Mouse (Mus musculus) adrenal gland, adult 2 months (tissue): ENCODE results near the gene Nectin4. TPM values are rescaled to one million over a fixed set of nuclear protein-coding genes. Genes with fewer than 3 reads are reported as not detected.

ENCODE experiments used
- DNase-seq: peaks from one replicate; pipeline ENCODE4 v3.0.0; 2021
- polyA plus RNA-seq: library from polyadenylated mRNA; depleted of rRNA; stranded (reverse); fragments of >200 nt; gene quantifications from 2 replicates; pipeline ENCODE4 v1.2.3, GENCODE M21; 2012; rRNA removed
- total RNA-seq, 2 experiments: library from RNA; stranded (reverse); gene quantifications; 2 replicates each; pipeline ENCODE4 v1.2.3; 2021

The Nectin4 gene
- total and polyA plus RNA-seq, 3 experiments: 0.09 to 0.21 (median 0.14) TPM

- DNase-seq: no peak
Observed at GRCm38 (mm10) chr1:171411492-171411941, 41.6 kb downstream of the Nectin4 start.

DNA sequence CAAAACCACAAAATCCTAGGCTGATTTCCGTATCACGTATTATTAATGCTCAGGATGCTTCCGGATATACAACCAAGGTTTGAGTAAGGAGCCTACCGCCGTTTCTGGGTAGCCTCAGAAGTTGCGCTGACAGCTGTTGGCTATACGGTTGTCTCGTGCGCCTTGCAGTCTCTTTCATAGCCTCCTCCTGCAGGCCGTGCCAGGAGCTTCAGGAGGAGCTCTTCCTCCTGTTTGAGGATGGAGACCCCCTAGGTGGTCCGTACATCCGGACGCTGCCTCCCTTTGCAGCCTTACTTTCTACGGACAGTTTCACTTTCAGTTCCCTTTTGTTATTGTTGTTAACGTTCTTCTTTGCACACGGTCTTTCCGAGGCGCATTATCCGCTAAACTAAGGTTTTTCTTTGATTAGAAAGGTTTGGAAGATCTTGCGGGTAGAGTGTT is 42.1 kb downstream of the Nectin4 start:
- peak; percentile 56 for DNase-seq

GRCm38 (mm10) chr1:171412446-171412845 is 42.5 kb downstream of the Nectin4 start:
- peak; percentile 35 for DNase-seq

DNA sequence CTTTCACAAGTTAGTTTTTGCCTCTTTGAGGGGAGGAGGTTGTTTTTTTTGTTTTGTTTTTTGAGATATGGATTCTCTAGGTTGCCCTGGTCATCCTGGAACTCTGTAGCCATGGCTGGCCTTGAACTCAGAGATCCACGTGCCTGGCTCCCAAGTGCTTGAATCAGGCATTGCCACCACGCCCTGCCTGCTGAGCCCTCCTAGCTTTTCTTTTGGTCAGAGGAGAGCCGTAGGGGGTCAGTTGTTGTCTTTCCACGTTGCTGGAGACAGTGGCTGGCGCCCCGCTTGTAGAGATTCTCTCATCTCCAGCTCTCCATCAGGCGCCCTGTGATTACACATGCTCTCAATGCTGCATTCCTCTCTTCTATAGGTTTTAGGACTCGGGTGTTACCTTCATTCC is 43.7 kb downstream of the Nectin4 start:
- DNase-seq: no peak

- DNase-seq: no peak
Observed at GRCm38 (mm10) chr1:171418660-171419059, 48.8 kb downstream of the Nectin4 start, which contains the start of gene Tstd1. Tstd1 (plus strand) TSS chr1:171418872.

DNA sequence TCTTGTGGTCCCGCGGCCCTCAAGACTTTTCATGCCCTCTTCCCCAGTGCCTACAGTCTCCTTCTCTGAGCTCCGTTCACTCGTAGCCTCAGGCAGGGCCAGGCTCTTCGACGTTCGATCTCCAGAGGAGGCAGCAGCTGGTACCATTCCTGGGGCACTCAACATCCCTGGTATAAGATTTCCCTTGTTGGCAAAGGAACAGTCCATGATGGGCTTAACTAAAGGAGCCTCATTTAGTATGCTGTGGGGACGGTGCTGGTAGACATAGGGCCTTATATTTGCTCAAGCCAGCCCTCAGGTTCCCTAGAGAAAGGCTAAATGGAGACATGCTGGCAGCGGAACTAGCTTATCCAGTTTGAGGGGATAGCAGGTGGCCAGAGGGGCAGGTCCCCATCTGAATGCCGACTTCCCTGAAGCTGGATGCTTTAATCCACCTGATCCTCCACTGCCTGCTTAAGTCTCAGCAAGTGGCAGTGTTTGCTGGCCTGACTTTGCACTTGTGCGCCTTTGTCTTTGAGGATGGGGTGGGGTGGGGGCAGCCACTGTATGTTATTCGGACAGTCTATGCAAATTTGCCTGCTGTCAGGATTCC is 49.5 kb downstream of the Nectin4 start:
- no peak for DNase-seq

DNA sequence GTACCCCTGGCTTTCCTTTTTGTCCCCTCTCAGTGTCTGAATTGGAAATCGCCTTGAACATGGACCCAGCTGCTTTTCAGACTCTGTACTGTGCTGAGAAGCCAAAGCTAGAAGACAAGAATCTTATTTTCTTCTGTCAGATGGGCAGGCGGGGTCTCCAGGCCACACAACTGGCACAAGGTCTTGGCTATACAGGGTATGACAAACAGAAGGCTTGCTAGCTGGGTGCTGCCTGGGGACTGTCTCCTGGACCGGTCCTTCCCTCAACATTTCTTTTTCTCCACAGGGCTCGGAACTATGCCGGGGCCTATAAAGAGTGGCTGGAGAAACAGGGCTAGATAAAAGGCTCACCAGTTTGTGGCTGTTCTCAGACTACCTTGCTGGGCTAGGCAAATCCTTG is 50.0 kb downstream of the Nectin4 start:
- DNase-seq: no peak

DNA sequence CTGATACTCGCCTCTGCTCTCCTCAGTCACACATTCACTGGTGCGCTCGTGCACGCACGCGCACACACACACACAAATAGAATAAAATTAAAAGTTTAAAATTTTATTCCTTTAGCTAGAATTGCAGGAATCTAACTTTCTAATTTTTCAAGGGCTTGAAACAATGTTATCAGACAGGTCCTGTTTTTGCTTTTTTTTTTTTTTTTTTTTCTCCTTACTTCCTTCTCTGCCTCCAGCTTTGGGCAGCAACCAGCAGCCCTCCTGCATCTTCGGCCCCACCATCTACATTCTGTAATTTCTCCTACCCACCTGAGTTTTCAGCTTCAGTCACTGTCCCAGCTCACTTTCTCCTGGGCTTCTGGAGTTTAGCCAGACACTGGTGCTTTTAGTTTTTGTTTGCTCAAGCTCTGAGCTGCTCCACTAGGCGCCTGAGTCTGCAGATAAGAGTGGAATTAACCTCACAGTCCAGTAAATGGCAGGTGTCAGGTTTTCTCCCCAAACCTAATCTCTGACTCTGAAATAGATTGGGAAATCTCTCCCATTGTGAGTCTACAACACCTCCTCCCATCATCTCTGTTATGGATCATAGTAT is 52.7 kb downstream of the Nectin4 start:
- no peak for DNase-seq

DNA sequence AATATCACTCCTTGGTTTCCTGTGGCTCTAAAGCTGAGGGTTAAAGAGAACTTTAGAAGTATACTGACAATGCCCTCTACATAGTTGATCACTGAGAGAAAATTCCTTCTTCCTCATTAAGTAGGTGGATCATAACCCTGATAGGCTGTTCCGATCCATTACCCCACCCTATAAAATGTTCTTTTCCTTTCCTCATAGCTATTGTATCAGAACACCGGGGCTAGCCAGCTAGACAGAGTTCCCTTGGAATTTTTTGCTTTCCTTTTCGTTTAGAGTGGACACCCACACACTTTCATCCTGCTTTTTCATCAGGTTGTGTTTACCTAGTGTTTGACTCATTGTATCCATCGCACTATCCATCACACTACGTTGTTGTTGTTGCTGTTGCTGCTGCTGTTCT is 54.7 kb downstream of the Nectin4 start:
- DNase-seq: no peak

DNA sequence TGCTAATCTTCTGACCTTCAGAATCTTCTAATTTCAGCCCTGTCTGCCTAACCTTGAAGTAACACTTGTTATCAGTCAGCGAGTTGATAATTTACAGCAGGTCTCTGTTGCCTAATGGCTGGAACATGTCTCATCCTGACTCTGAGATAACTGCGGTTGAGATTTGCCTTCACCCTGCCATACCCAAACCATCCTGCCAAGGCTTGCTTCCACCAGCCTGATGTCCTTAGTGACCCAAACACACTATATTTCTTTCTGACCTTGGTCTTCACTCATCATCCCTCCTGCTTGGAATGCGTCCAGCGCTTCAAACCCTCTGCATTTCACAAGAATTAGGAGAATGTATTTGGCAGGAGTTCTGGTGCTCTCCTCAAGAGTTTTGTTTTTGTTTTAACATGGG is 55.2 kb downstream of the Nectin4 start:
- peak; percentile 87 for DNase-seq

GRCm38 (mm10) chr1:171432158-171432557 is 62.3 kb downstream of the Nectin4 start:
- DNase-seq: no peak

- DNase-seq: no peak
Observed at GRCm38 (mm10) chr1:171435288-171435814, 65.5 kb downstream of the Nectin4 start.

DNA sequence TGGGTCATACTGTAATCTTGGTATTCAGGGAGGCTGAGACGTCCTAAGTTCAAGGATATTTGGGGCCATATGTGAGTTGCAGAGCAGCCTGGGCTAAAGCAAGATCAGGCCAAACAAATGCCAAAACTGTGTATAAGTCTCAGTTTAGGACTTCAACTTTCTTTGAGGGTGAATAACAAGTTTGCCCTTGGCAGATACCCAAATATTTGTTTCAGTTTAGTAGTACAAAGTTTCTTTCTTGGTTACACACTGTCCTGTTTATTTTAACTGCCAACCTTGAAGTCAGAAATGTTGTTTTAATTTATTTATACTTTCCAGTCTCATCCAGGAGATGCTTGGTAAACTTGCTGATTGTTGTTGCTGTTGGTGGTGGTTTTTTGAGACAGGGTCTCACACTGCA is 66.1 kb downstream of the Nectin4 start:
- DNase-seq: no peak

DNA sequence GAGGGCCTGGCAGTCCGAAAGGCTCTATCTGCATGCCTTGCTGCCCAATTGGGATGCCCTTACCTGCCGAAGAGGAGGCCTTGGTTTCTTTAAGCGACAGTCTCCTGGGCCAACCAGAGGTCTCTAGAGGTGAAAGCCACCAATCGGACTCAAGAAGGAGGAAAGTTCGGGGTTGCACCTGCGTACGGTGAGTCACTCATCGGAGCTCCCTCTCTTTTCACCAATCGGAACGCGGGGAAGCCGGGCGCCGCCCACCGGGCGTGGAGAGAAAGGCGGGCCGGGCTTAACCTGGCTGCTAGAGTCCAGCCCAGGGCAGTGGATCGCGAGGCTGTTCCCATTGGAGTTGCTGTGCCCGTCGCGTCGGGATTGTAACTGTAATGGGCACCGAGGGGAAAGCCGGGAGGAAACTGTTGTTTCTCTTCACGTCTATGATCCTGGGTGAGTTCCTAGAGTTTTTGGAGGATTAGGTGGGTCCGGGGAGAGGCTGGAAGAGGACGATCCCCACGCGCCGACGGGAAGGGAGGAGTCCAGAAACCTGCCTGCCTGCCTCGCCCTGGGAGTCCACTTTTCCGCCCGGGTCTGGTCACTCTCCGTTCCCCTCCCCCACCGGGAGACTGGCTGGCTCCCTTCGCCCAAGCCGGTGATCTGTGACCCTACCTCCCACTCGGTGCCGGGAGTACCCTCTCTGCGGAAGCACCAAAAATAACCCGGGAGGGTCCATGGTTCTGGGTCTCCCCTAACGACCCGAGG is 67.5 kb downstream of the Nectin4 start, which contains the start of gene F11r:
Gene F11r (plus strand): TSS at position 272 of the 750 bp plus-strand sequence.
- DNase-seq: peak; percentile 94

Other genes with a start within 250 kb of the Nectin4 start
- 100 to 1,000 TPM; 415 to 526 TPM for gene Sdhc, start 219.5 kb upstream of the Nectin4 start, total RNA-seq
- gene Sdhc, start 219.5 kb upstream of the Nectin4 start, polyA plus RNA-seq: 125 and 156 TPM in 2 replicates
- gene Mpz, start 219.4 kb upstream of the Nectin4 start, total RNA-seq: 1 to 10 TPM in 1 of 2 experiments, under 1 TPM in 1; 0.49 to 1.5 TPM
- 1.7 and 5.1 TPM in 2 replicates for gene Mpz, start 219.4 kb upstream of the Nectin4 start, polyA plus RNA-seq
- gene Pcp4l1, start 173.8 kb upstream of the Nectin4 start, total RNA-seq: 10 to 100 TPM; 42.6 to 54.7 TPM
- 68.9 and 73.5 TPM in 2 replicates for gene Pcp4l1, start 173.8 kb upstream of the Nectin4 start, polyA plus RNA-seq
- under 1 TPM in 1 of 2 experiments, not detected in 1; 0.40 TPM for gene Nr1i3, start 156.1 kb upstream of the Nectin4 start, total RNA-seq
- gene Nr1i3, start 156.1 kb upstream of the Nectin4 start, polyA plus RNA-seq: not detected in 2 replicates
- 10 to 100 TPM; 34.4 to 63.1 TPM for gene Tomm40l, start 147.6 kb upstream of the Nectin4 start, total RNA-seq
- gene Tomm40l, start 147.6 kb upstream of the Nectin4 start, polyA plus RNA-seq: 37.2 and 45.3 TPM in 2 replicates
- gene Apoa2, start 145.0 kb upstream of the Nectin4 start, total RNA-seq: 10 to 100 TPM in 1 of 2 experiments, 1 to 10 TPM in 1; 4.5 to 48.6 TPM
- gene Apoa2, start 145.0 kb upstream of the Nectin4 start, polyA plus RNA-seq: 7.8 TPM in 1 of 2 replicates, not detected in the other
- gene Fcer1g, start 135.7 kb upstream of the Nectin4 start, total RNA-seq: 10 to 100 TPM; 22.9 to 31.2 TPM
- 56.0 and 66.2 TPM in 2 replicates for gene Fcer1g, start 135.7 kb upstream of the Nectin4 start, polyA plus RNA-seq
- 1 to 10 TPM; 1.1 to 1.3 TPM for gene Adamts4, start 119.7 kb upstream of the Nectin4 start, total RNA-seq
- 1.7 and 2.8 TPM in 2 replicates for gene Adamts4, start 119.7 kb upstream of the Nectin4 start, polyA plus RNA-seq
- 100 to 1,000 TPM; 558 to 829 TPM for gene Ndufs2, start 118.7 kb upstream of the Nectin4 start, total RNA-seq
- 210 and 224 TPM in 2 replicates for gene Ndufs2, start 118.7 kb upstream of the Nectin4 start, polyA plus RNA-seq
- 10 to 100 TPM; 30.3 to 33.4 TPM for gene B4galt3, start 99.8 kb upstream of the Nectin4 start, total RNA-seq
- gene B4galt3, start 99.8 kb upstream of the Nectin4 start, polyA plus RNA-seq: 53.0 and 56.7 TPM in 2 replicates
- 10 to 100 TPM; 28.6 to 32.2 TPM for gene Ppox, start 88.9 kb upstream of the Nectin4 start, total RNA-seq
- 44.2 and 55.0 TPM in 2 replicates for gene Ppox, start 88.9 kb upstream of the Nectin4 start, polyA plus RNA-seq
- 10 to 100 TPM; 37.5 to 44.9 TPM for gene Usp21, start 82.1 kb upstream of the Nectin4 start, total RNA-seq
- gene Usp21, start 82.1 kb upstream of the Nectin4 start, polyA plus RNA-seq: 61.3 and 61.5 TPM in 2 replicates
- 100 to 1,000 TPM; 121 to 170 TPM for gene Ufc1, start 75.1 kb upstream of the Nectin4 start, total RNA-seq
- gene Ufc1, start 75.1 kb upstream of the Nectin4 start, polyA plus RNA-seq: 19.9 and 20.1 TPM in 2 replicates
- 10 to 100 TPM; 31.7 to 33.5 TPM for gene Dedd, start 41.0 kb upstream of the Nectin4 start, total RNA-seq
- 19.9 and 20.0 TPM in 2 replicates for gene Dedd, start 41.0 kb upstream of the Nectin4 start, polyA plus RNA-seq
- 10 to 100 TPM; 82.6 to 92.9 TPM for gene Nit1, start 24.5 kb upstream of the Nectin4 start, total RNA-seq
- gene Nit1, start 24.5 kb upstream of the Nectin4 start, polyA plus RNA-seq: 70.1 and 74.7 TPM in 2 replicates
- gene Pfdn2, start 24.4 kb upstream of the Nectin4 start, total RNA-seq: 100 to 1,000 TPM; 154 TPM
- gene Pfdn2, start 24.4 kb upstream of the Nectin4 start, polyA plus RNA-seq: 3.5 and 4.0 TPM in 2 replicates
- gene Klhdc9, start 9.3 kb upstream of the Nectin4 start, total RNA-seq: 1 to 10 TPM; 1.1 to 3.8 TPM
- gene Klhdc9, start 9.3 kb upstream of the Nectin4 start, polyA plus RNA-seq: 3.3 and 4.3 TPM in 2 replicates
- gene Arhgap30, start 18.9 kb downstream of the Nectin4 start, total RNA-seq: 1 to 10 TPM; 2.7 to 4.1 TPM
- gene Arhgap30, start 18.9 kb downstream of the Nectin4 start, polyA plus RNA-seq: 2.3 and 2.6 TPM in 2 replicates
- gene Usf1, start 41.2 kb downstream of the Nectin4 start, total RNA-seq: 10 to 100 TPM; 50.9 to 68.8 TPM
- gene Usf1, start 41.2 kb downstream of the Nectin4 start, polyA plus RNA-seq: 71.6 and 85.0 TPM in 2 replicates
- gene Tstd1, start 48.8 kb downstream of the Nectin4 start, total RNA-seq: 1 to 10 TPM; 3.0 to 5.0 TPM
- gene Tstd1, start 48.8 kb downstream of the Nectin4 start, polyA plus RNA-seq: 0.49 and 0.99 TPM in 2 replicates
- 10 to 100 TPM; 29.7 to 45.8 TPM for gene F11r, start 67.4 kb downstream of the Nectin4 start, total RNA-seq
- 23.5 and 25.1 TPM in 2 replicates for gene F11r, start 67.4 kb downstream of the Nectin4 start, polyA plus RNA-seq
- 1 to 10 TPM; 3.6 to 8.3 TPM for gene Alyref2, start 133.4 kb downstream of the Nectin4 start, total RNA-seq
- gene Alyref2, start 133.4 kb downstream of the Nectin4 start, polyA plus RNA-seq: 2.5 and 4.1 TPM in 2 replicates
- gene Itln1, start 165.2 kb downstream of the Nectin4 start, total RNA-seq: not detected
- gene Itln1, start 165.2 kb downstream of the Nectin4 start, polyA plus RNA-seq: not detected in 2 replicates
- gene Cd244a, start 189.1 kb downstream of the Nectin4 start, total RNA-seq: 1 to 10 TPM in 1 of 2 experiments, under 1 TPM in 1; 0.84 to 1.2 TPM
- gene Cd244a, start 189.1 kb downstream of the Nectin4 start, polyA plus RNA-seq: 0.12 and 0.15 TPM in 2 replicates
- 1 to 10 TPM in 1 of 2 experiments, under 1 TPM in 1; 0.97 to 1.0 TPM for gene Ly9, start 237.3 kb downstream of the Nectin4 start, total RNA-seq
- gene Ly9, start 237.3 kb downstream of the Nectin4 start, polyA plus RNA-seq: 0.20 and 0.29 TPM in 2 replicates